Mouse (Mus musculus) CD4-positive, CD25-positive, alpha-beta regulatory T cell, adult 2 months (primary cell): Measurements from ENCODE around the gene Slc16a9.
"Not testable (repeated sequence)": the region's sequence is repeated elsewhere in the genome, so short reads cannot be mapped to it uniquely, and the experiment has no call there.

ENCODE experiments used
- DNase-seq: peaks from one replicate; pipeline ENCODE4 v3.0.0-alpha.2; 2012; ENCODE audit warnings: low read depth, low spot score

The Slc16a9 gene

GRCm38 (mm10) chr10:70244921-70245558 is at the start of gene Slc16a9:
Slc16a9 (plus strand) TSS chr10:70245100.
- no peak for DNase-seq

GRCm38 (mm10) chr10:70195279-70195678 is 49.6 kb upstream of the Slc16a9 start:
- no peak for DNase-seq

- DNase-seq = no peak
Observed at GRCm38 (mm10) chr10:70195786-70196185, 49.1 kb upstream of the Slc16a9 start.

- DNase-seq = no peak
Observed at GRCm38 (mm10) chr10:70196666-70197065, 48.2 kb upstream of the Slc16a9 start.

- no peak for DNase-seq
Observed at GRCm38 (mm10) chr10:70197601-70198000, 47.3 kb upstream of the Slc16a9 start.

- DNase-seq = no peak
Observed at GRCm38 (mm10) chr10:70198012-70198411, 46.9 kb upstream of the Slc16a9 start.

GRCm38 (mm10) chr10:70198951-70199463 is 45.9 kb upstream of the Slc16a9 start:
- no peak for DNase-seq

- DNase-seq = no peak
Observed at GRCm38 (mm10) chr10:70199466-70200210, 45.3 kb upstream of the Slc16a9 start.

GRCm38 (mm10) chr10:70200889-70201500 is 43.9 kb upstream of the Slc16a9 start:
- no peak for DNase-seq

- no peak for DNase-seq
Observed at GRCm38 (mm10) chr10:70204505-70205399, 40.1 kb upstream of the Slc16a9 start, which contains the start of gene Mrln. Mrln (plus strand) TSS chr10:70204664.

- DNase-seq = no peak
Observed at GRCm38 (mm10) chr10:70211281-70211680, 33.6 kb upstream of the Slc16a9 start.

- DNase-seq = no peak
Observed at GRCm38 (mm10) chr10:70220971-70221370, 23.9 kb upstream of the Slc16a9 start.

- DNase-seq = not testable (repeated sequence)
Observed at GRCm38 (mm10) chr10:70222231-70222630, 22.7 kb upstream of the Slc16a9 start.

- no peak for DNase-seq
Observed at GRCm38 (mm10) chr10:70224571-70224970, 20.3 kb upstream of the Slc16a9 start.

- DNase-seq = no peak
Observed at GRCm38 (mm10) chr10:70225760-70226159, 19.1 kb upstream of the Slc16a9 start.

- DNase-seq = no peak
Observed at GRCm38 (mm10) chr10:70226608-70227007, 18.3 kb upstream of the Slc16a9 start.

GRCm38 (mm10) chr10:70230352-70230751 is 14.5 kb upstream of the Slc16a9 start:
- DNase-seq = no peak

GRCm38 (mm10) chr10:70237936-70238335 is 7.0 kb upstream of the Slc16a9 start:
- no peak for DNase-seq

GRCm38 (mm10) chr10:70242751-70243444 is 2.0 kb upstream of the Slc16a9 start:
- DNase-seq = no peak

- no peak for DNase-seq
Observed at GRCm38 (mm10) chr10:70245559-70245945, 652 bp downstream of the Slc16a9 start.

GRCm38 (mm10) chr10:70246076-70246475 is 1.2 kb downstream of the Slc16a9 start:
- no peak for DNase-seq
